Mouse (Mus musculus): ENCODE results near the gene Zfp830. TPM values are rescaled to one million over a fixed set of nuclear protein-coding genes. Genes with fewer than 3 reads are reported as not detected.

Zfp830 gene
- 10 to 100 TPM; 15.3 to 18.0 TPM for total RNA-seq (2021)
- long read RNA-seq, experiment 1, transcript Zfp830-201 (1 exons, 1,591 nt) = major isoform, 22 of 22 reads
- long read RNA-seq, experiment 1, partial matches to known transcripts = 0 of 22 reads
- long read RNA-seq, experiment 1, other reads (novel, unspliced or antisense) = 0 of 22 reads
- long read RNA-seq, experiment 2, transcript Zfp830-201 (1 exons, 1,591 nt) = major isoform, 18 of 18 reads
- long read RNA-seq, experiment 2, partial matches to known transcripts = 0 of 18 reads
- long read RNA-seq, experiment 2, other reads (novel, unspliced or antisense) = 0 of 18 reads

GRCm38 (mm10) chr11:82763742-82764437 lies at the start of gene Zfp830, which contains the start of gene Cct6b:
Zfp830 (plus strand) TSS chr11:82764345.
Cct6b (minus strand) TSS chr11:82764321.
- DNase-seq (ENCODE audit: low spot score in 2 of 2) = peak; percentile 94 to 95

GRCm38 (mm10) chr11:82719294-82719693 lies 44.9 kb upstream of the Zfp830 start:
- no peak for DNase-seq (ENCODE audit: low spot score in 2 of 2)

- DNase-seq (ENCODE audit: low spot score in 2 of 2) = no peak
Observed at GRCm38 (mm10) chr11:82726862-82727261, 37.3 kb upstream of the Zfp830 start.

GRCm38 (mm10) chr11:82734227-82734626 lies 29.9 kb upstream of the Zfp830 start:
- DNase-seq (ENCODE audit: low spot score in 2 of 2) = no peak

- DNase-seq (ENCODE audit: low spot score in 2 of 2) = no peak
Observed at GRCm38 (mm10) chr11:82739006-82739405, 25.1 kb upstream of the Zfp830 start.

- DNase-seq (ENCODE audit: low spot score in 2 of 2) = peak; percentile 3 to 12
Observed at GRCm38 (mm10) chr11:82746138-82746537, 18.0 kb upstream of the Zfp830 start.

GRCm38 (mm10) chr11:82746857-82747366 lies 17.2 kb upstream of the Zfp830 start:
- no peak for DNase-seq (ENCODE audit: low spot score in 2 of 2)

- no peak for DNase-seq (ENCODE audit: low spot score in 2 of 2)
Observed at GRCm38 (mm10) chr11:82752349-82753115, 11.6 kb upstream of the Zfp830 start.

- no peak for DNase-seq (ENCODE audit: low spot score in 2 of 2)
Observed at GRCm38 (mm10) chr11:82755919-82756318, 8.2 kb upstream of the Zfp830 start.

- no peak for DNase-seq (ENCODE audit: low spot score in 2 of 2)
Observed at GRCm38 (mm10) chr11:82762286-82762829, 1.8 kb upstream of the Zfp830 start.

- DNase-seq (ENCODE audit: low spot score in 2 of 2) = no peak
Observed at GRCm38 (mm10) chr11:82763261-82763660, 884 bp upstream of the Zfp830 start.

- no peak for DNase-seq (ENCODE audit: low spot score in 2 of 2)
Observed at GRCm38 (mm10) chr11:82764438-82764924, 336 bp downstream of the Zfp830 start.

GRCm38 (mm10) chr11:82780134-82780533 lies 16.0 kb downstream of the Zfp830 start:
- no peak for DNase-seq (ENCODE audit: low spot score in 2 of 2)

- peak; percentile 94 to 95 for DNase-seq (ENCODE audit: low spot score in 2 of 2)
Observed at GRCm38 (mm10) chr11:82780983-82781903, 17.1 kb downstream of the Zfp830 start, which contains the start of gene Lig3. Lig3 (plus strand) TSS chr11:82781108.

- DNase-seq (ENCODE audit: low spot score in 2 of 2) = no peak
Observed at GRCm38 (mm10) chr11:82782197-82782596, 18.1 kb downstream of the Zfp830 start.

GRCm38 (mm10) chr11:82783453-82783852 lies 19.3 kb downstream of the Zfp830 start:
- no peak for DNase-seq (ENCODE audit: low spot score in 2 of 2)

GRCm38 (mm10) chr11:82806656-82807055 lies 42.5 kb downstream of the Zfp830 start:
- no peak for DNase-seq (ENCODE audit: low spot score in 2 of 2)

- DNase-seq (ENCODE audit: low spot score in 2 of 2) = no peak
Observed at GRCm38 (mm10) chr11:82807370-82807769, 43.2 kb downstream of the Zfp830 start.

GRCm38 (mm10) chr11:82808485-82808884 lies 44.3 kb downstream of the Zfp830 start:
- DNase-seq (ENCODE audit: low spot score in 2 of 2) = no peak
